Mouse (Mus musculus): ENCODE data around the gene Etnk2. TPM values are rescaled to one million over a fixed set of nuclear protein-coding genes. Genes with fewer than 3 reads are reported as not detected.

Gene Etnk2
- 0.25 TPM for polyA plus RNA-seq (2014; fragmentation: Illumina TruSeq; extraction: RNeasy Lipid Tissue Mini Kit (QIAGEN cat#74804); ENCODE audit: insufficient read depth, low read depth, low replicate concordance)

GRCm38 (mm10) chr1:133363276-133364021, at the start of gene Etnk2:
Gene Etnk2, plus strand, starts transcription at chr1:133363572.

GRCm38 (mm10) chr1:133321267-133321925, 42.0 kb upstream of the Etnk2 start, which contains the start of gene Kiss1:
Gene Kiss1, plus strand, starts transcription at chr1:133321875.

GRCm38 (mm10) chr1:133350210-133350609, 13.2 kb upstream of the Etnk2 start, which contains the start of gene Ren1:
Gene Ren1, plus strand, starts transcription at chr1:133350510.

GRCm38 (mm10) chr1:133423543-133424480, 60.4 kb downstream of the Etnk2 start, which contains the start of gene Sox13:
Gene Sox13, minus strand, starts transcription at chr1:133424377.

Other genes starting within 250 kb of the Etnk2 start
- 27.6 TPM for gene Ppp1r15b, start 232.4 kb upstream of the Etnk2 start, polyA plus RNA-seq (2014; fragmentation: Illumina TruSeq; extraction: RNeasy Lipid Tissue Mini Kit (QIAGEN cat#74804); ENCODE audit: insufficient read depth, low read depth, low replicate concordance)
- 4.6 TPM for gene Plekha6, start 199.4 kb upstream of the Etnk2 start, polyA plus RNA-seq (2014; fragmentation: Illumina TruSeq; extraction: RNeasy Lipid Tissue Mini Kit (QIAGEN cat#74804); ENCODE audit: insufficient read depth, low read depth, low replicate concordance)
- gene Golt1a, start 53.8 kb upstream of the Etnk2 start, polyA plus RNA-seq (2014; fragmentation: Illumina TruSeq; extraction: RNeasy Lipid Tissue Mini Kit (QIAGEN cat#74804); ENCODE audit: insufficient read depth, low read depth, low replicate concordance), result 1.6 TPM
- not detected for gene Kiss1, start 41.7 kb upstream of the Etnk2 start, polyA plus RNA-seq (2014; fragmentation: Illumina TruSeq; extraction: RNeasy Lipid Tissue Mini Kit (QIAGEN cat#74804); ENCODE audit: insufficient read depth, low read depth, low replicate concordance)
- gene Ren1, start 13.1 kb upstream of the Etnk2 start, polyA plus RNA-seq (2014; fragmentation: Illumina TruSeq; extraction: RNeasy Lipid Tissue Mini Kit (QIAGEN cat#74804); ENCODE audit: insufficient read depth, low read depth, low replicate concordance), result not detected
- gene Sox13, start 60.8 kb downstream of the Etnk2 start, polyA plus RNA-seq (2014; fragmentation: Illumina TruSeq; extraction: RNeasy Lipid Tissue Mini Kit (QIAGEN cat#74804); ENCODE audit: insufficient read depth, low read depth, low replicate concordance), result 25.5 TPM
- 209 TPM for gene Snrpe, start 246.7 kb downstream of the Etnk2 start, polyA plus RNA-seq (2014; fragmentation: Illumina TruSeq; extraction: RNeasy Lipid Tissue Mini Kit (QIAGEN cat#74804); ENCODE audit: insufficient read depth, low read depth, low replicate concordance)

Data from lung, adult 10 weeks (tissue).